Mouse (Mus musculus) lung, adult 2 months (tissue): ENCODE results near the gene Vmn1r4.

Source experiments
- CTCF ChIP-seq: fragments of 200-500 bp; IDR thresholded peaks from 2 replicates; pipeline ENCODE4 v1.5.1; 2011; ENCODE audit warnings: mild to moderate bottlenecking, low read length, control low read depth; ENCODE audit not compliant: insufficient read depth
- POLR2A ChIP-seq: fragments of 200-500 bp; IDR thresholded peaks from 2 replicates; pipeline ENCODE4 v1.6.1; 2011; ENCODE audit warnings: low read depth, mild to moderate bottlenecking, control low read depth, low read length, borderline replicate concordance; ENCODE audit errors: extremely low read depth

- TF ChIP-seq CTCF (no peak), POLR2A (no peak)
These were observed 7.5 kb upstream of the Vmn1r4 start for GRCm38 (mm10) chr6:56916279-56916678.
